In the genomic region with DNA sequence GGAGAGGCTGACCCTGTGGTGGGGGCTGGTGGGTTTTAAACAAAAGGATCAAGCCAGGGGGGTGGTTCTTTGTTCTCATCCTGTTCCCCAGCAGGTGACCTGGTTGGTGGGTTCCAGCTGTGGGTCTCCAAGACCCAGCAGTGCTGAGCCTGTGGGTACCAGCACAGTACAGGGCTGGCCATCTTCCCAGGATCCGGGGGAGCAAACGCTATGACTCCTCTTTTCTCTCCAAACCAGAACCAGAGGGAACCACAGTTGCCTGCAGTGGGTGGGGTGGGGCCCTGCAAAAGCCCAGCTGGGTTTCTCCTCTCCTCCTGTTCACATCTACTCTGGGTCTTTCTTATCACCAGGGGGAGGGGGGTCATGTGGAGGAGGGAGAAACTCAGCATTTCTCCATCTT, we compare ENCODE assay signal across 15 mouse cellular contexts.
"Had no signal": no experiment of that assay in that cellular context is flagged by ENCODE, and none has a peak within 500 bp of the region (broad histone marks: within the 10 kb centered on the region; RNA-seq: fewer than 3 reads in every experiment).

No protein-coding gene starts in this region.

- H3K27ac ChIP-seq: kidney, postnatal 0 days; liver, embryonic 13.5 days; midbrain, embryonic 15.5 days; neural tube, embryonic 12.5 days; neural tube, embryonic 15.5 days; stomach, postnatal 0 days had no signal

- DNase-seq: kidney, adult 2 months; kidney, postnatal 25 days; layer of hippocampus, postnatal 36 days; liver, embryonic 13.5 days; lung, adult 2 months; lung, postnatal 14 days; lung, postnatal 4 days; thymus, adult 2 months; thymus, postnatal 14 days; thymus, postnatal 4 days had no signal

- H3K4me3 ChIP-seq: liver, embryonic 13.5 days; midbrain, embryonic 15.5 days; neural tube, embryonic 12.5 days; neural tube, embryonic 15.5 days had no signal
